Mouse (Mus musculus) CH12F3 (cell line): ENCODE results near the gene Gm20916.
"Not testable (repeated sequence)": the region's sequence is repeated elsewhere in the genome, so short reads cannot be mapped to it uniquely, and the experiment has no call there.

Experiments used
- in situ Hi-C: fragments of 300-500 bp; cut with MboI; formaldehyde crosslinking; loops from 2 replicates; pipeline ENCODE4 v1.14.3; 2020; ENCODE audit warnings: low sequenced_read_pairs

Gm20916 gene

GRCm38 (mm10) chrY:79319265-79319664 lies at the start of gene Gm20916:
TSS of gene Gm20916 (plus strand) at chrY:79319565.
- in situ Hi-C loops = not testable (repeated sequence)
